Mouse (Mus musculus): ENCODE data around the gene Wdr66. TPM values are rescaled to one million over a fixed set of nuclear protein-coding genes. Genes with fewer than 3 reads are reported as not detected.

The Wdr66 gene
- polyA plus RNA-seq, 1 experiment: 46.7 TPM

DNA sequence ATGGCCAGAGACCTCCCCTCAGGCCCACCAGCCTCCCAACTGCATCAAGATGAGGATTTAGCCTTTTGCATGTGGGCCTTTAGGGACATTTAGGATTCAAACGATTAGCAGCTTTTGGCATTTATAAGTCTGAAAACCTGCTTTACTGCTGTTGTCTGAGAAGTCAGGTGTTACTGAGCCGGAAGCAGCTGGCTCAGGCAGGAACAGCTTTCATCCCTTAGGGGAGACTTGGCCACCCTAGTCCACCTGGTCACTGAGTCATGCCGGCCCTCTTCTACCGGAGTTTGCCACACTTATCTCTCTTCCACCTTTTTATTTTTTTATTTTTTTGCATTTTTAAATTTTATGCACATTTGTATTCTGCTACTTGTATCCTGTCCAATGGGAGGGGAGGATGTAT, 105.4 kb downstream of the Wdr66 start:
- no peak for TF ChIP-seq CTCF (IDR thresholded peaks at IDR 0.05; ENCODE audit: control insufficient read depth, insufficient read depth, insufficient replicate concordance, low read depth, low read length)
- TF ChIP-seq POLR2A (IDR thresholded peaks at IDR 0.05; ENCODE audit: control insufficient read depth, low read depth, low read length): no peak
- Histone ChIP-seq H3K4me3 (ENCODE audit: control insufficient read depth, low read depth, low read length) (no peak overlapping the region), H3K27me3 (ENCODE audit: control insufficient read depth, insufficient read depth, low read length) (no peaks in the 10 kb centered on the region), H3K27ac (ENCODE audit: control insufficient read depth, insufficient read depth, low read depth, low read length) (no peak overlapping the region), H3K4me1 (ENCODE audit: control insufficient read depth, insufficient read depth, low read length) (no peaks in the 10 kb centered on the region), H3K36me3 (ENCODE audit: control insufficient read depth, insufficient read depth, low read length) (no peaks in the 10 kb centered on the region)

DNA sequence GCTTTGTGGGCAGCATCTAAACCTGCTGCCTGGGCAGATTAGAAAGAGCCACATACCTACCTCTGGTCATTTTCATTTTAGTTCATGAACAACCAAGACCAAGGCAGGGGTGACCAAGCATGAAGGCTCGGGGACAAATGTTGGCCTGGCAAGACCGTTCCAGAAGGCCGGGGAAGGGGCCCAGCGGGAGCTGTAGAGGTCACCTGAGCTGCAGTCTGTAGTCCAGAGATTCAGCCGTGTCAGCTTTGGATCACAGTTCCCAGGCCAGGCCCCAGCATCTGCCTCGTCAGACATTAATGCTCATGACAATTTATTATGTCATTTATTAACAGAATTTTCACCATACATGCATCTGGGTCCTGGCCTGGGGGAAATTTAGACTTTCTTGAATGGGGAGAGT, 107.5 kb downstream of the Wdr66 start:
- Histone ChIP-seq H3K27ac (ENCODE audit: control insufficient read depth, insufficient read depth, low read depth, low read length) (no peak overlapping the region), H3K4me1 (ENCODE audit: control insufficient read depth, insufficient read depth, low read length) (no peaks in the 10 kb centered on the region), H3K36me3 (ENCODE audit: control insufficient read depth, insufficient read depth, low read length) (no peaks in the 10 kb centered on the region), H3K27me3 (ENCODE audit: control insufficient read depth, insufficient read depth, low read length) (no peaks in the 10 kb centered on the region), H3K4me3 (ENCODE audit: control insufficient read depth, low read depth, low read length) (no peak overlapping the region)
- TF ChIP-seq POLR2A (IDR thresholded peaks at IDR 0.05; ENCODE audit: control insufficient read depth, low read depth, low read length) (no peak), CTCF (IDR thresholded peaks at IDR 0.05; ENCODE audit: control insufficient read depth, insufficient read depth, insufficient replicate concordance, low read depth, low read length) (no peak)

DNA sequence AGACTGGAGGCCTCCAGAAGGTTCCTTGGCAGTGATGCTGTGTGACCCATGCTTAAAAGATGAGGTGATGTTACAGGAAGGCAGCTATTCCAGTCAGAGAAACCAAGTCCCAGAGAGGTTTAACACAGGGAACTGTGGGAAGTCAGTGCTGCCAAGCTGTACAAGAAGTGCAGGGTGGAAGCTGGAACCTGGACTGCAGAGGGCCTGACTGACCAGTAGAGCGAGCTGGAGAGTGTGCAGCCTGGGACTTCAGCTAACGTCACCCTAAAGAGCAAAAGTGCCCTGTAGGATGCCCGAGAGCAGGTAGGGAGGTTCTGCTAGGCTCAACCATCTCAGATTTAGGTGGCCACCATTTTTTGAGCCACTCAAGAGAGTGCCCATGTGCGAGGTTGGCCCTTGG, 111.0 kb downstream of the Wdr66 start:
- Histone ChIP-seq H3K4me1 (ENCODE audit: control insufficient read depth, insufficient read depth, low read length) (no peaks in the 10 kb centered on the region), H3K36me3 (ENCODE audit: control insufficient read depth, insufficient read depth, low read length) (no peaks in the 10 kb centered on the region), H3K27ac (ENCODE audit: control insufficient read depth, insufficient read depth, low read depth, low read length) (no peak overlapping the region), H3K27me3 (ENCODE audit: control insufficient read depth, insufficient read depth, low read length) (no peaks in the 10 kb centered on the region), H3K4me3 (ENCODE audit: control insufficient read depth, low read depth, low read length) (no peak overlapping the region)
- TF ChIP-seq CTCF (IDR thresholded peaks at IDR 0.05; ENCODE audit: control insufficient read depth, insufficient read depth, insufficient replicate concordance, low read depth, low read length) (peak; percentile 8; the same call in 1 of the 2 replicates), POLR2A (IDR thresholded peaks at IDR 0.05; ENCODE audit: control insufficient read depth, low read depth, low read length) (no peak)

DNA sequence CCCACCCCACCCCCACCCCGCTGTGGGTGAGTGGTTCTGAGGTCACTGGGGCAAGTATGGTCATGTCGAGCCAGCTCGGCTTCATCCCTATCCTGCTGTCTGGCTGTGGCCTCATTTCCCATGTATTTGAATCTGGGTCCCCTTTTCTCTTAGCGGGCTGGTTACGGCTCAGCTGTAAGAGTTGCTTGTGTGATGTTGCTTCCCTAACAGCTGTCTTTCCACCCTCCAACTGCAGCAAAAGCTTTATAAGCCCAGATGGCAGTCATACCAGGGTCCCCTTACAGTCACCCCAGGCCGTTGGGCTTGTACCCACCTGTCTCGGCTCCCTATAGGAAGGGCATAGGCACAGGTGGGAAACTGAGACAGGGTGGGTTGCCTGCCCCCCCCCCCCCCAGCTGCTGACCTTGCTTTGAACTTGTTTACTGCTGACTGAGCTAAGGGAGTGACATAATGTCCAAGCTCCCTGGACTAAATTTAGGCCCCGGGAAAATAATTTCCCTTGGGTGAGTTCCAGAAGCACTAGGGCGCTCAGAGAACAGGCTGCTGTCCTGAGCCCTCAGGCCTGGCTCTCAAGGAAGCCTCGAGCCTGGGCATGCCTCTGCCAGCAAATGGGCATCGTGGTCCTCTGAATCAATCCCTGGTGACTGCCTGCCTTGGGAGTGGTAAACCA, 112.5 kb downstream of the Wdr66 start:
- Histone ChIP-seq H3K4me3 (ENCODE audit: control insufficient read depth, low read depth, low read length) (no peak overlapping the region), H3K4me1 (ENCODE audit: control insufficient read depth, insufficient read depth, low read length) (no peaks in the 10 kb centered on the region), H3K27ac (ENCODE audit: control insufficient read depth, insufficient read depth, low read depth, low read length) (no peak overlapping the region), H3K27me3 (ENCODE audit: control insufficient read depth, insufficient read depth, low read length) (no peaks in the 10 kb centered on the region), H3K36me3 (ENCODE audit: control insufficient read depth, insufficient read depth, low read length) (no peaks in the 10 kb centered on the region)
- TF ChIP-seq CTCF (IDR thresholded peaks at IDR 0.05; ENCODE audit: control insufficient read depth, insufficient read depth, insufficient replicate concordance, low read depth, low read length) (no peak), POLR2A (IDR thresholded peaks at IDR 0.05; ENCODE audit: control insufficient read depth, low read depth, low read length) (no peak)

DNA sequence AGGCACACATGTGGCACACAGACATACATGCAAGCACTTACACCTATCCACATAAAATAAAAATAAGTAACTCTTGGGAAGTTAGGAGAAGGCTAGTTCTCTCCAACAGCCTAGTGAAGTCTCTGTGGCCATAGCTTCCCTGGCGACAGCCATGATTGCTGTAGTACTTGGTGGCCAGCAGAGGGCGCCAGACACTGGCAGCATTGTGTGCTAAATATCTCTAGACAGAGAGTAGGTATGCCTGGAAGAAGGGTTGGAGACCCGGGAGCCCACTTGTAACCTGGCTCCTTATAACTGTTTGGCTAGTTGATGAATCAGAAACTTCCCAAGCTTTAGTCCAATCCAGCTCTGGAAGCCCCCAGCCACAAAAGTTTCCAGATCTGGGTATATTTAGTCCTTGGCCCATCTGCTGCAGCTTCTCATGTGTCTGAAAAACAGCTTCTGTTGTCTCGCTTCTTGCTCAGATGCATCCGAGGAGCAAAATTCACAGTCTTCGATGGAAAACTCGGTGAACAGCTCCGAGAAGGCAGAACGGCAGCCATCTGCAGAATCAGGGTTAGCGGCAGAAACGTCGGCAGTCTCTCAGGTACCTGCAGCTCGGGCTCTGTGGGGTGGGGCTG, 117.1 kb downstream of the Wdr66 start:
- Histone ChIP-seq H3K27ac (ENCODE audit: control insufficient read depth, insufficient read depth, low read depth, low read length) (no peak overlapping the region), H3K4me3 (ENCODE audit: control insufficient read depth, low read depth, low read length) (no peak overlapping the region), H3K4me1 (ENCODE audit: control insufficient read depth, insufficient read depth, low read length) (peaks cover 3% of the 10 kb centered on the region), H3K36me3 (ENCODE audit: control insufficient read depth, insufficient read depth, low read length) (no peaks in the 10 kb centered on the region), H3K27me3 (ENCODE audit: control insufficient read depth, insufficient read depth, low read length) (no peaks in the 10 kb centered on the region)
- TF ChIP-seq POLR2A (IDR thresholded peaks at IDR 0.05; ENCODE audit: control insufficient read depth, low read depth, low read length): no peak
- peak; percentile 97 for TF ChIP-seq CTCF (IDR thresholded peaks at IDR 0.05; ENCODE audit: control insufficient read depth, insufficient read depth, insufficient replicate concordance, low read depth, low read length)

DNA sequence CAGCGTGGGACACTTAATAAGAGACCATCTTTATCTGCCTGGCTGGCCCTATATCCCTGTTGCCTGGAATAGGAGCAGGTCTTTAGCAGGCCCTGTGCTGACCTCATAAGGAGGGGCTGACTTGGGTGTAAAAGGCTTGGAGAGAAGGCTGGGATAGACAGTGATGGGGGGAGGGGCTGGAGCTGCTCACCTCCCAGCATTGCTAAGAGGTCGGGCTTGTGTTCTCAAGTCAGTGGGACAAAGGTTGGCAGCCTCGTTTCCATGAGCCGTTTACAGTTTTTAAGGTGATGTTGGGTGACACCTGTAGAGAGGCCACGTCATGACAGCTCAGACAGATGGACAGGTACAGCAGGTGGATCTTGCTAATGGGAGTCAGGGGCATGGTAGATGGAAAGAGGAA, 118.1 kb downstream of the Wdr66 start:
- TF ChIP-seq CTCF (IDR thresholded peaks at IDR 0.05; ENCODE audit: control insufficient read depth, insufficient read depth, insufficient replicate concordance, low read depth, low read length): no peak
- TF ChIP-seq POLR2A (IDR thresholded peaks at IDR 0.05; ENCODE audit: control insufficient read depth, low read depth, low read length): no peak
- no peak overlapping the region for H3K4me3 ChIP-seq (ENCODE audit: control insufficient read depth, low read depth, low read length)
- H3K27me3 ChIP-seq (ENCODE audit: control insufficient read depth, insufficient read depth, low read length): no peaks in the 10 kb centered on the region
- no peaks in the 10 kb centered on the region for H3K36me3 ChIP-seq (ENCODE audit: control insufficient read depth, insufficient read depth, low read length)
- peaks cover 3% of the 10 kb centered on the region for H3K4me1 ChIP-seq (ENCODE audit: control insufficient read depth, insufficient read depth, low read length)
- no peak overlapping the region for H3K27ac ChIP-seq (ENCODE audit: control insufficient read depth, insufficient read depth, low read depth, low read length)

DNA sequence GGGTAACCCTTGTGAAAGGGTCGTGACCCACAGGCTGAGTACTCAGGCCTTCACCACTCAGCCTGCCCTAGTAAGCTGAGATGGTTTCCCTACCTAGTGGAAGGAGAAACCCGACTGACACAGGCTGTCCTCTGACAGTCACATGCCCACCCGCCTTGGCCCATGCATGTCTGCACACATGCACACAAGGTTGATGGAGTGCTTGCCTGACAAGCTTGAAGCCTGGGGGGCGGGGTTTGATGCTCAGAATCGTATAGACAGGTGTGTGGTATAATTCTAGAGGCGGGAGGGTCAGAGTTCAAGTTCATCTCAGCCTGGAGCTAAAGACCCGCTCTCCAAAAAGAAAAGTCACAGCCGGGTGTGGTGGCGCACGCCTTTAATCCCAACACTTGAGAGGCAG, 123.4 kb downstream of the Wdr66 start:
- TF ChIP-seq CTCF (IDR thresholded peaks at IDR 0.05; ENCODE audit: control insufficient read depth, insufficient read depth, insufficient replicate concordance, low read depth, low read length) (no peak), POLR2A (IDR thresholded peaks at IDR 0.05; ENCODE audit: control insufficient read depth, low read depth, low read length) (no peak)

More for the DNA sequence above, 123.4 kb downstream of the Wdr66 start:
- Histone ChIP-seq H3K4me1 (ENCODE audit: control insufficient read depth, insufficient read depth, low read length) (peaks cover 5% of the 10 kb centered on the region), H3K4me3 (ENCODE audit: control insufficient read depth, low read depth, low read length) (no peak overlapping the region), H3K36me3 (ENCODE audit: control insufficient read depth, insufficient read depth, low read length) (no peaks in the 10 kb centered on the region), H3K27me3 (ENCODE audit: control insufficient read depth, insufficient read depth, low read length) (no peaks in the 10 kb centered on the region), H3K27ac (ENCODE audit: control insufficient read depth, insufficient read depth, low read depth, low read length) (no peak overlapping the region)

Measured in testis, adult 2 months (tissue).